Mouse (Mus musculus) left cerebral cortex, postnatal 10 days (tissue): Measurements from ENCODE around the gene Rmdn3. TPM values are rescaled to one million over a fixed set of nuclear protein-coding genes. Genes with fewer than 3 reads are reported as not detected.

ENCODE experiments used
- DNase-seq, 2 experiments: peaks; one replicate each; pipeline ENCODE4 v3.0.0; 2021 to 2022; ENCODE audit warnings: low spot score in 2 of 2, mixed read lengths in 1 of 2; ENCODE audit errors: extremely low spot score in 1 of 2
- intact Hi-C: fragments of 180-260 bp; cut with DNase I; formaldehyde crosslinking; loops from one replicate; pipeline ENCODE4 v1.15.1; 2025
- total RNA-seq, 2 experiments: library from RNA; stranded (reverse); gene quantifications; 2 replicates each; pipeline ENCODE4 v1.2.3; 2021

Rmdn3 gene
- total RNA-seq, 2 experiments from 2014 or later = 43.2 to 48.4 TPM

DNA sequence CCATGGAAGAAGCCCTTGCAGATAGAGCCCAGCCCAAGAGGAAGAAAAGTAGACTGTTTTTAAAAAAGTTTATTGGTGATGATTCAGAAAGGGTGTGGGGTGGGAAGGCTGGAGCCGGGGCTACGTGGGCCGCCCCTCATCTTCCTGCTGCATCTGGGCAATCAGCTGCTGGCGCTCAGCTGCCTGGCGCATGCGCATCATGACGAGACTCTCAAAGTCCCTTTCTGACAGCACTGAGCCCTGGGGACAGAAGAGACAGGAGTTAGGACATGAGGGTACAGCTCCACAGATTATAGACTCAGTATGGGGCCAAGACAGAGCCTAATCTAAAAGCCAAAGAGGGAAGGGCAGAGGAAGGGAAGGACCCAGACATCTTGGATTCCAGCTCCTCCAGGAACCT, 15.6 kb upstream of the Rmdn3 start:
- intact Hi-C loops = no loop called here

GRCm38 (mm10) chr2:119171574-119171973, 14.7 kb upstream of the Rmdn3 start:
- no peak for DNase-seq
- intact Hi-C loops = no loop called here

More for the DNA sequence above, 15.6 kb upstream of the Rmdn3 start:
- no peak for DNase-seq

DNA sequence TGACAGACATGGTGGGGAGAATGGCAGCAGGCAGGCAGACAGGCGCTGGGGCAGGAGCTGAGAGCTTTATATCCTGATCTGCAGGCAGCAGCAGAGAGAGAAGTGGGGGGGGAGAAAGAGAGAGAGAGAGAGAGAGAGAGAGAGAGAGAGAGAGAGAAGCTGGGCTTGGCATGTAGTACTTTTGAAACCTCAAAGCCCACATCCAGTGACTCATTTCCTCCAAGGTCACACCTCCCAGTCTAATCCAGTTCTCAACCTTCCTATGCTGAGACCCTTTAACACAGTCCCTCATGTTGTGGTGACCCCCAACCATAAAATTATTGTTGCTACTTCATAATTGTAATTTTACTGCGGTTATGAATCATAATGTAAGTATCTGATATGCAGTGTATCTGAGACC, 13.4 kb upstream of the Rmdn3 start:
- intact Hi-C loops = no loop called here
- no peak for DNase-seq

GRCm38 (mm10) chr2:119167866-119168256, 11.0 kb upstream of the Rmdn3 start:
- DNase-seq = no peak
- intact Hi-C loops = no loop called here

GRCm38 (mm10) chr2:119166901-119167865, 10.3 kb upstream of the Rmdn3 start, which contains the start of gene Gchfr:
Gchfr (plus strand) TSS chr2:119167773.
- intact Hi-C loops = no loop called here
- peak in 1 of 2 experiments; percentile 72 for DNase-seq

- intact Hi-C loops = no loop called here
- no peak for DNase-seq
Observed at GRCm38 (mm10) chr2:119165401-119165800, 8.6 kb upstream of the Rmdn3 start.

GRCm38 (mm10) chr2:119163999-119164398, 7.2 kb upstream of the Rmdn3 start:
- intact Hi-C loops = no loop called here
- DNase-seq = no peak

- DNase-seq = no peak
- intact Hi-C loops = no loop called here
Observed at GRCm38 (mm10) chr2:119163135-119163534, 6.3 kb upstream of the Rmdn3 start.

DNA sequence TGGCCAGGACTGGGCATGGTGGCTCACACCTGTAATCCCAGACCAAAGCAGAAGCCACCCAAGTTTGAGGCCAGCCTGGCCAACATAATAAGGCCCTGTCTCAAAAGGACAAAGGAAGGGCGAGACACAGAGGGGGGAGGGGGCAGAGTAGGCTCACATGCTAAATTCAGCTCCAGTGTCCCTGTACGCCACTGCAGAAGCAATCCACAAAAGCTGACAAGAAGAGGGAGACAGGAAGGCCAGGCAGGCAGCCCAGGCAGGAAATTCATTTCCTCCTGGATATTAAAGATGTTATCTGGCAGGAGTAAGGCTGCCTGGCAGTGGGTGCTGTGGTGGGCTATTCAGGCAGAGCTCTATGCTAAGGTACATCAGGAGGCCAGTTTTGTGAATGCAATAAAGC, 4.4 kb upstream of the Rmdn3 start:
- intact Hi-C loops = no loop called here
- DNase-seq = no peak

- DNase-seq = no peak
- intact Hi-C loops = loop anchor here (2.0 kb wide), 1 partner anchor 31 kb away; no protein-coding TSS in a partner anchor
Observed at GRCm38 (mm10) chr2:119157836-119158235, 1.0 kb upstream of the Rmdn3 start.

- no peak for DNase-seq
- intact Hi-C loops = loop anchor here (2.0 kb wide), 1 partner anchor 33 kb away; no protein-coding TSS in a partner anchor
Observed at GRCm38 (mm10) chr2:119156081-119156680, 653 bp downstream of the Rmdn3 start.

- no peak for DNase-seq
- intact Hi-C loops = no loop called here
Observed at GRCm38 (mm10) chr2:119155388-119155787, 1.4 kb downstream of the Rmdn3 start.

DNA sequence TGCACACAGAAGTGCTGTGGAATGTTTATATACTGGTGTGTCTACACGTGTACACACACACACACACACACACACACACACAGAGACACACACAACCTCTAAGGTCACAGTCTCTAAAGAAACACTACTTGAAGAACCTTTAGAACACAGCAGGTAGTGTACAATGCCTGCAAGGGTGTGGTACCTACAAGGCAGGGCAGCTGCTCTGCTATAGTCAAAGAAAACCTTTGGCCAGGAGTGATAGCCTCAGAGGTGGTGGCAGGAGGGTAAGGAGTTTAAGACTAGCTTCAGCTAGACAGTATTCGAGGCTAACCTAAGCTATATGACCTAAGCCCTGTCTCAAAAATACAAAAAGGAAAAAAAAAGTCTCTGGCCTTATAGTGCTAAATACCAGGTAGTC, 2.2 kb downstream of the Rmdn3 start:
- intact Hi-C loops = no loop called here
- DNase-seq = no peak

GRCm38 (mm10) chr2:119152255-119152654, 4.6 kb downstream of the Rmdn3 start:
- intact Hi-C loops = no loop called here
- DNase-seq = no peak

DNA sequence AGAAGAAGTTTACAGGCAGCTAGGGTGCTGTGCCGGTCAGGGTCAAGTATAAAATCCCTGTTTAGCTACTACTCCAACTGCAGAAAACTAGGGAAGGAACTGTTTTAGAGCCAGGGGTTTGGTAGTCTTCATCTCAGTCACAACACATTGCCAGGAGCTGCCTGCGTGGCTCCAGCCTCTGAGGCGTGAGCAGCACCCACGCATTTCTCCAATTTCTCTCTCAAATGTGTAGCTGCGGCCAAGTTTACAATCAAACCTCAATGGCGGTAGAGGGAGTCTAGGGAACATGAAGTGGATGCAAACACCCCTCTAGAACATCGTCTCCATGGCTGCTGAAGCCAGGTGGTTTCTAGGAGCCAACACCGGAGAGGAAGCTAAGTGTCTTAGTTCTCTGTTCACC, 9.1 kb downstream of the Rmdn3 start:
- no peak for DNase-seq

DNA sequence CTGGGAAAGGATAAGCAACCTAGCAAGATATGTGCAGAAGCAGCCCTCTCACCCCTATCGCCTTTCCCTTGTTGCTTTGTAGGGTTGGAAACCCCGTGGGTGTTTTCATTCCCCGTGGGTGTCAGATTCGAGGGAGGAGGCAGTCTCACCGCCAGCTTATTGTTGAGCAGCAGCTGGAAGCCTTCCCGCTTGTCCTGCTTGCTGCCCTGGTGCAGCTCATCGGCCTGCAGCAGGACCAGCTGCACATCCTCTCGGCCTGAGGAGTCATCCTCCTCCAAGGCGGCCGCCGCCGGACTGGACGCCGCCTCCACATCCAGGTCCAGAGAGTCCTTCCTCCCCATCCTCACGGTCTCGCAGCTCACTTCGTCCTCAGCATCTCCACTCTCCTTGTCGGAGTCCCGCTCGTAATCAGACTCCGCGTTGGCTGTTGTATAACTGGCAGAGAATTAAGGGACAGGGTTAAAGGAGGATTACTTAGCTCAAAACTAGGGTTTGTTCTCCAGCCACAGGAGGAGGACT, 9.6 kb downstream of the Rmdn3 start:
- intact Hi-C loops = loop anchor here (10.0 kb wide), 1 partner anchor 278 kb away; no protein-coding TSS in a partner anchor
- no peak for DNase-seq

More for the DNA sequence above, 9.1 kb downstream of the Rmdn3 start:
- intact Hi-C loops = loop anchor here (10.0 kb wide), 1 partner anchor 277 kb away; no protein-coding TSS in a partner anchor

- intact Hi-C loops = loop anchor here (10.0 kb wide), 1 partner anchor 278 kb away; no protein-coding TSS in a partner anchor
Observed at GRCm38 (mm10) chr2:119146435-119146834, 10.4 kb downstream of the Rmdn3 start.

DNA sequence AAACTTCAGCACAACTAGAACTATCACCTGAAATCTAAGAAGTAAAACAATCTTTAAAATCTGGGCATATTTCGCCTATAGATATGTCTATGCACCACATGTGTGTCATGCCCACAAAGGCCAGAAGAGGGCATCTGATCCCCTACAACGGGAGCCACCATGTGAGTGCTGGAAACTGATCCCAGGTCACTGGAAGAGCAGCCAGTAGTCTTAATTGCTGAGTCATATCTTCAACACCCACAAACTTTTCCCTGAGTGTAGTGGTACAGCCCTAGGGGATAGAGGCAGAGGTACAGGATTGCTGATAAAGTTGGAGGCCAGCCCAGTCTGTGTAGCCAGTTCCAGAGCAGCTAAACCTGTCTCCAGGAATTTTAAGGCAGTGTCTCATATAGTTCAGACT, 11.6 kb downstream of the Rmdn3 start:
- DNase-seq = no peak
- intact Hi-C loops = loop anchor here (10.0 kb wide), 1 partner anchor 280 kb away; no protein-coding TSS in a partner anchor

More at GRCm38 (mm10) chr2:119146435-119146834, 10.4 kb downstream of the Rmdn3 start:
- DNase-seq = no peak

GRCm38 (mm10) chr2:119136346-119136898, 20.4 kb downstream of the Rmdn3 start:
- DNase-seq = no peak
- intact Hi-C loops = no loop called here
